Mouse (Mus musculus) embryonic fibroblast, embryonic 13.5 days (primary cell): Measurements from ENCODE around the gene Palm3.

ENCODE experiments used
- CTCF ChIP-seq: IDR thresholded peaks from 2 replicates; pipeline ENCODE4 v1.5.1; 2011; ENCODE audit warnings: mild to moderate bottlenecking, control low read depth, low read length, moderate library complexity, borderline replicate concordance; ENCODE audit not compliant: insufficient read depth
- POLR2A ChIP-seq: IDR thresholded peaks from 2 replicates; pipeline ENCODE4 v1.6.1; 2011; ENCODE audit warnings: low read depth, mild to moderate bottlenecking, control low read depth, low read length, moderate library complexity

DNA sequence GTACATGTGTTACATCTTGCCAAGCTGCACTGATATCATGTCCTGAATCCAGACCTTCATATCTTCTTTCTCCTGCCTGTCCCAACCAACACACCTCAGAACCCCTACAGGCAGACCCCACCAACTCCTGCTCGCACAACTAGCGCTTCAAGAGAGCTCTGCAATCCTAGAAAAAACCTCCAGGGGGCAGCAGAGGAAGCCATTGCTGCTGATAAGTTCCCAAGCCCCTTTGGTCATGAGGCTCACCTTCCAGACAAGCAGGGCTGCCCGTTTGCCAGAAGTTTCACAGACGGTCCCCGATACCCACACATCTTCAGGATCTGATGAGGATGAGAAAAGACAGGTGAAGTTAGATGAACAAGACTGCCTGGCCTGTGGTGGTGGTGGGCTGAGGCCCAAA, 17.8 kb downstream of the Palm3 start:
- 0 out of 2 replicates have a peak, but pooled peaks have one; percentile 10 for TF ChIP-seq CTCF
- TF ChIP-seq POLR2A = no peak
